Mouse (Mus musculus): ENCODE measurements around the gene Bcl10.
"Not testable (repeated sequence)": the region's sequence is repeated elsewhere in the genome, so short reads cannot be mapped to it uniquely, and the experiment has no call there.

Bcl10 gene

DNA sequence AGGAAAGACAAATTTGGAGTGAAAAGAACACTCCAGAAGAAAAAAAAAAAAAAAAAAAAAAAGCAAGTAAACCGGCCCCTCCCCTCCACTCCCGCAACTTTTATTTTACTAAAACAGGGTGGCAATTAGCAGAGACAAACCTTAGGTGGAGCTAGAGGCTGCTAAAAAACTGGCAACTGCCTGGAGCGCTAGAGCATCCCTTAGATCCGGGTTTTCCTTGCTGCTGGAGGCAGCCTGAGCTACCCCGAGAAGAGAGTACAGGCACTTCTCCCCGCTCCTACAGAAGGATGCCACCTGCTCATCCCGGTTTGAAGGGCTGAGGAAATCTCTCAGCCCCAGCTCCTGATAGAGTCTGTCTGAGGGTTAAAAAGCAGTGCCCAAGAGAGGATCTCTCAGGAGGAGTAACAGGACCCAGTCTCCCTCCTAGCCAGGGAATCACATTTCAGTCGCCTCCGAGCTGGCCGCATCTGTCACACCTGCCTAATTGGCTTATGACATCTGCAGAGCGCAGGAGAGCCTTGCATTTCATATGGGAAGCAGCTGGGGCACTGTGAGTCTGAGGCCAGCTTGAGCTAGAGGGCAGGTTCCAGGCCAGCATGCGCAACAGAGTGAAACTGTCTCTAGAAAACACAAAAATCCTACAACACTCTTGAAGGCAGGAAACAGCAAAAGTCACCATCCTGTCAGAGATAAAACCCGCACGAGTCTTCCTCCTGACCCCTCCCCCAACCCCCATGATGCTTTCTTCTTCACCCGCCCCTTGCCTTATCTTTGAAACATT, 27.6 kb downstream of the Bcl10 start:
- peak in 1 of 2 experiments; percentile 20 for DNase-seq (ENCODE audit: low spot score in 2 of 2)

DNA sequence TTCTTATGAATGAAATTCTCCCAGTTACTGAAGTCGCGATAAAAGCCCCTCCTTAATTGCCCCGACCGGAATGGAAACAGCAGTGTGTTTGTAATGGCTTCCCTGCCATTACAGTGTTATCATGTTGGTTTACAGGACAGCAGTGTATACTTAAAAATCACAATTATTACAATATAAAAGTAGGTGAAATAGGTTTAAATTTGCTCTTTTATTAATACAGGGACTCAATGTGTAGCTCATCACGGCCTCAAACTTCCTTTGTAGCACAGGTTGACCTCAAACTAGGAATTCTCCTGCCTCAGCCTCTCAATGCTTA, 28.2 kb downstream of the Bcl10 start:
- DNase-seq (ENCODE audit: low spot score in 2 of 2), result no peak

DNA sequence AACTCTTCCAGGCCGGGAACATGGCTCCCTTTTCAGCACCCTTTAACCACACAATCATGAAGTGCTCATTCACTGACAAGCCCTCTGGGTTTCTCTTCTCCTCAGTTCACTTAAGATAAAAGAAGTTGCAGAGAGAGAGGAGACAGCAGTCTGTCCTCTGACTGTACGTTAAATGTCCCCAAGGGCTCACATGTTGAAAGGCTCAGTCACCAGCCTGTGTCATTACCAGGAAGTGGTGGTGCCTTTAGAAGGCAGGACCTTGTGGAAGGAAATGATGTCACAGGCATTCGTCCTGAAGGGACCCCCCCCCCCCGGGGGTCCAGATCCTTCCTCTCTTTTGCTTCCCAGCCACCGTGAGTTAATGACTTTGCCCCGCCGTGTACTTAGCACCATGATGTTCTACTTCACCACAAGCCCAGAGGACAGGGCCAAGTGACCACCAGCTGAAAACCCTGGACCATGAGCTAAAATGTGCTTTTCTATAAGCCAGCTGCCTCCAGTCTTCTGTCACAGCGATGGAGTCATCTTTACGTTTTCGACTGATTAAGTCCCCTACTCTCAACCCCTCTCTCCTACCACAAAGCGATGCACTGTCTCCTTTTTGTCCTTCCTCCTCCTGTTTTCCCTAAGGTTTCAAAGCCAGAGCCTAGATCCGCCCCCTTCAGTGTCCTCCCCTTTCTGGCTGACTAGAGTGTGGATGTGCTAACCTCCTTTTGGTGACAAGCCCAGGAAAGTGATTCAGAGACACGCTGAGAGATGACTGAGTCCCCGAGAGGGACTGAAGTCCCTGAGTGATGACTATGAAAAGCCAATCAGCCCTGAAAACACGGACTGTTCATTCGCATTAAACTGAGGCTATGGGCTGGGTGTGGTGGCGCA, 28.9 kb downstream of the Bcl10 start:
- DNase-seq (ENCODE audit: low spot score in 2 of 2), result no peak

DNA sequence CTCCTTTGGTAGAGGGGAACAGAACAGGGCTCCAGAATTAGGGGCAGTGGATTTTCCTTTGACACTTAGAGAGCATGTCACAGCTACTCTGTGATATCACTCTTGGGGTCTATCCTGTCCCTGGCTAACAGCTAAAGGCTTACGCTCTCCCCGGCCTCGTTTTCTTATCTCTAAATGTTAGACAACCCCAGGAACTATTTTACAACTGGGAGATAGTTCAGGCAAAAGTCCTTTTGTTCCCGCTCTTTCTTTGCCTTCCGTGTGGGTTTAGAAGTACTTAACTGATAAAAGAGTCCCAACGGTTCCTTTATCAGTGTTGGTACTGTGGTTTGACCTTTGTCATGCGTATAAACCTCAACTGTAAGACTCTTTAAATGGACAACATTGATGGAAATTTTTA, 30.3 kb downstream of the Bcl10 start:
- no peak for DNase-seq (ENCODE audit: low spot score in 2 of 2)

DNA sequence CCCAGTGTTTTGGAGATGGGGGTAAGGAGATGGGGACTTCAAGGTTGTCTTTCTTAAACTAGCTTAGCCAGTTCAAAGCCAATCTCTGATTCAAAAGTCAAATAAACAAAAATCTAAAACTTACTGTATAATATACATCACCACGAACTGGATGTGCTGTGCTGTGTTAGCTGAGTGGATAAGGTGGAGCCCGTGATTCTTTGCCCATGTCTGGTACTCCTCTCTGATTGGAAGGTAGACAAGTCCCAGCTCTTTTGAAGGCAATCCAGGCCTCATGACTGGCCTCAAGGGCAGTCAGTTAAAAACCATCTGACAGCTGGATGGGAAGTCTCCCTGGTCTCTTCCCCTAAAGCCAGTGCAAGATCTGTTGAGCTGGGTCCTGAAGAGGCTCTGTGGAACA, 30.8 kb downstream of the Bcl10 start:
- DNase-seq (ENCODE audit: low spot score in 2 of 2), result no peak

DNA sequence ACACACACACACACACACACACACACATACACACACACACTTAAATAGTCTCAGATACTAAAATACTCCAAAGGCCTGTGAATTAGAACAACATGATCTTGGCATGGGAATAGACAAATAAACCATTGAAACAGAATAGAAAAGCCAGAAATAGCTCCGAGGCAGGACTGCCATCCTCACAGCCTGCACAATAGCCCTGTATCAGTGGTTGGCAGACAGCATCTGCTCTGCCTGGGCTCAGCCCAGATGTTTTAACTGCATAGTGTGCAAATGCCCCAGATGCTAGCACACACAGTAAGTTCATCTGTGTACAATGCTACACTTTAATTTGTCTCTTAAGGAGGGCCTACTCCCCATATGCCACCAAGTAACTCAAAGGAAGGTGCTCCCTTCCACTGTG, 37.2 kb downstream of the Bcl10 start:
- no peak for DNase-seq (ENCODE audit: low spot score in 2 of 2)

DNA sequence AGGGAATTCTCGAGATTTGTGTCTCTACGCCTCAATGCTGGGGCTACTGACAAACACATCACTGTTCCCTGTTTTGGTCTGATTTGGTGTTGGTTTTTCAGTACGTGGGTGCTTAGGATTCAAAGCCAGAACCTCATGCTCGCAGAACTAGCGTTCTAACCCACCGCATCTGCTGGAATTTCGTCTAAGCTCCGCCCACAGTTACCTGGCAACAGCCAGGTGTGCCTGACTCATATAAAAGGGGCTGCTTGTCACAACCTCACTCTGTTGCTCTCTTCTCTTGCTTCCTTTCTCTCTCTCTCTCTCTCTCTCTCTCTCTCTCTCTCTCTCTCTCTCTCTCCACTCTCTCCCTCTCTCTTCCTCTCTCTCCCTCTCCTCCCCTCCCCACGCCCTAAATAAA, 39.8 kb downstream of the Bcl10 start:
- DNase-seq (ENCODE audit: low spot score in 2 of 2), result no peak

DNA sequence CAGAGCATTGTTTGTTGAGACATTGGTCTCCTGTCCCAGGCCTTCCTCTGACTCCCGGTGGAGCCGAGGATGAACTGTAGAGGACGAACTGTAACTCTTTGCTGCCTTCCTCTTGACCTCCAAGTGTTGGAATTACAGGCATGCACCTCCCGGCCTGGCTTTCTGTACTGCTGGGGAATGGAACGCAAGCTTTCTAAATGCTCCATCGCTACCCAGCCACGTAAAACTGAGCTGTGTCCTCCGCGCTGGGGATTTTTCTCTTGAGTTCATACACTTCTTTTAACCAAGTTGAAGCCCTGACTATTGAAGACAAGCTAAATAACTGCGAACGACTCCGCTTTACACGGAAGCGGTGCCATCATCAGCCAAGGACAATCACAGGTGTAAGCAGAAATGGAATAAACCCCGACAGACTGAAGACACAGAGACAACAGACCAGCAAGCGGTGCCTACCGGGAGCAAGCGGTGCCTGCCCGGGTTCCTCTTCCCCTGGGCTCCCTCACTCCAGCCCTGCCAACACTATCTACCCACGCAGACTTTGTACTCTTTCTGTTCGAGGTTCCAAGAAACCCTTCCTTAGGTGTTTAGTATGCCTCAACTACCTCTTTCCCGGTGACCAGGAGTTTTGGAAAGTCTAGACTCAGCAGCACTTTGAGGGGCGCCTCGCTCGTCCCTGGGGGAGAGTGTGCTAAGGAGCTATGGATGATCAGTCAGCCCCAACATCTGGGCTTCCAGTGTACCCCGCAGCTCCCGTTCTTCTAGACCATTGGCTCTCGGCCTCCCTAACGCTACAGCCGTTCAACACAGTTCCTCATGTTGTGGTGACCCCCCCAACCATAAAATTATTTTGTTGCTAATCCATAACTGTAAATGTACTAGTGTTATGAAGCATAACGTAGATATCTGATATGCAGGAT, 40.8 kb downstream of the Bcl10 start:
- DNase-seq (ENCODE audit: low spot score in 2 of 2), result no peak

DNA sequence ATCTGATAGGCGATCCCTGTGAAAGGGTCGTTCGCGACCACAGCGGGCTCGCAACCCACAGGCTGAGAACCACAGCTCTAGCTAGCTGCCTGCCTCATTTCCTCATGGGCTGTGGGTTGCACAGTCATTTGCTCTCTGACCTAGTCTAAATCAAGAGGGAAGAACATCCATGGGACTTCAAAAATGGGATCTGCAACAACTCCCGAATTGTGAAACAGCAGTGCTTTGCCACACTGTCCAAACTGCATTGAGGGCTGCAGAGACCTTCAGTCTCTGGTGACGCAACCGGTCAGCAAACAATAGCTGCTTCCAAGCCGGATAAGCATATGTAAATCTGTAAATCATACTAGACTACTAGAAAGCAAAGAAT, 41.4 kb downstream of the Bcl10 start:
- DNase-seq (ENCODE audit: low spot score in 2 of 2), result no peak

DNA sequence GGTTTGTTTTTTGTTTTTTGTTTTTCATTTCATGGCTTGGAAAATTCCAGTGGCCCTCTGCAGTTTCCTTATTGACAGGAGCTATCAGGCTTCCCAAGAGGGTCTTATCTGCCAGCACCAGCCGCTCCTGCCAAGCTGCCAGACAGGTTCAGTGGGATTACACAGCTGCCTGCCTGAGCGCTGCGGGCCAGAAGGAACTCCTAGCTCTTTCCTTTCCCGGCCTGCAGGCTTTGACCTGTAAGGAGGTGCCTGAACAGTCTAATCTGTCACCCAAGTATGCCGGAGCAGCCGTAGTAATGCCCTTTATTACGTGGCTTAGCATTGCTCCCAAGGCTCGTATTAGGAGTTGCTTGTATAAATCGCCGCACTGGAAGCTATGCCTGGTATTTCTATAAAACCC, 41.9 kb downstream of the Bcl10 start:
- DNase-seq (ENCODE audit: low spot score in 2 of 2), result no peak

DNA sequence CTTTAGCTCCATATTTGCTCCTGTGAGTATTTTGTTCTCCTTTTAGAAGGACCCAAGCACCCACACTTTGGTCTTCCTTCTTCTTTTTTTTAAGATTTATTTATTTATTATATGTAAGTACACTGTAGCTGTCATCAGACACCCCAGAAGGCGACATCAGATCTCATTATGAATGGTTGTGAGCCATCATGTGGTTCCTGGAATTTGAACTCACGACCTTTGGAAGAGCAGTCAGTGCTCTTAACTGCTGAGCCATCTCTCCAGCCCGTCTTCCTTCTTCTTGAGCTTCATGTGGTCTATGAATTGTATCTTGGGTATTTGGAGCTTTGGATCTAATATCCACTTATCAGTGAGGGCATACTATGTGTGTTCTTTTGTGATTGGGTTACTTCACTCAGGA, 43.0 kb downstream of the Bcl10 start:
- DNase-seq (ENCODE audit: low spot score in 2 of 2), result not testable (repeated sequence)

DNA sequence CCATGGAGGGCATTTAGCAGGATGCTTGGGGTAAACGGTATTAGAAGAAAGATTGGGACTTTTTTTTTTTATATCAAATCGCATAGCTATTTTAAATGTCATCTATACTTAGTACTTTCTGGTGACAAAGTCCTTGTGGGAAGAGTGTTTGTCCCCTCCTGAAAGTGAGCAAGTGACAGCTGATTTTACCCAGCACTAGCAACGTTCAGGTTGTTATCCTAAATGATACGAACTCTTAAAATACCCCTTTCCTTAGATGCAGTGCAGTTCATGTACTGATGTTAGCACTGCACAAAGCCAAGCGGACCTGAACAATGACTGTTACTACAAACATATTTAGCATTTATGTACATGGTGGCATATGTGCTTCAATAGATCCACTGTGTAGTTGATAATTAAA, 44.2 kb downstream of the Bcl10 start:
- no peak for DNase-seq (ENCODE audit: low spot score in 2 of 2)

DNA sequence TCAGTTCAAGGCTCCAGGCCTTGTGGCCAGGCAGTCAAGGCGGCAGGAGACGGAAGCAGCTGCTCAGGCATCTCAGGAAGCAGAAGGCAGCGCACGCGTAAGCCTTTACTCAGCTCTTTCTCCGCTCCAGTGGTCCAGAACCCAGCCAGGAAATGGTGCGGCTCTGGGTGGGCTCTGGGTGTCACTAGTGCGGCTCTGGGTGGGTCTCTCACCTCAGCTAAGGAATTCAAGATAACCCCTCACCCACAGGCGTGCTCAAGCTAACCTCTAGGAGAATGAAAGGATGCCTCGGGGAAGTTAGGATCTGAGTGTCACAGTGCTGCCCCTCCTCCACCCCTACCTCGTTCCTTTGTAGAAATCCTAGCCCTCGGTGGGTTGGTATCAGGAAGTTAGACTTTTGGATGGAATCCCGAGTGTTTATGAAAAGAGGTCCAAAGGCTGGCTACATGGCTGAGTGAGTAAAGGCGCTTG, 46.5 kb downstream of the Bcl10 start:
- DNase-seq (ENCODE audit: low spot score in 2 of 2), result no peak

DNA sequence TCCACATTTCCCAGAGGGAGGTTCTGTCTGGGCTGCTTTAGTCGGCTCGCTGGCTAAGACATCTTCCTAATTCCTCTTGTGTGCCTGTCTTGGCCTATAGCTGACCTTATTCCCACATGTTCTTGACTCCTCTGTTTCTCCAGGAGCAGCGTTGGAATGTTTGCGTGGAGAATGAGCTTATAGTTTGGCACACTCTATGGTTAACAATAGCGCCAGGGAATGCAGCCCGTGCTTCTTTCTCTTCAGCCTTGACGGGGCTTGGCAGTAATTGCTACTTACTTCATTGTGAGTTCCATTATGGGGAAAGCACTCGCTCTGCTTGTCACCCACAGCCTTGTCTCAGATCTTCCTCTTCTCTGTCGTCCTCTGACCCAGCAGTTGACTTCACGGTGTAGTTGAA, 48.9 kb downstream of the Bcl10 start:
- no peak for DNase-seq (ENCODE audit: low spot score in 2 of 2)

DNA sequence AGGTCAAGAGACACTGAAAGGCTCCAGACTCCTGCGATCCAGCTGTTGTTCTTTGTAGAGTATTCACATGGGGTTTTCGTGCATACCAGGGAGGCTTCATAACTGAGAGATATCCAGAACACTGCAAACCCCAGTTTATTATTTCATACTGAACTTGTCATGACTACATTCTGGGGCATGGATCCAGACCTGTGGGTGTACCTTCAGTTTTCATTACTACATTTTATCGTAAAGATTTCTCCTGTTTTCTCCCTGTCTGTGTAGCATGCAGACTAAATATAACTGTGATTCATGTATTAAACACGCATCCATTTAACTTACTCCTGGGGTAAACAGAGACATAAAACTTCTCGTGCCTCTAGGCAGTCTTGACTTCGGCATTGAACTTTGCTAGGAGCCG, 52.4 kb downstream of the Bcl10 start:
- no peak for DNase-seq (ENCODE audit: low spot score in 2 of 2)
